Mouse (Mus musculus) kidney, adult 2 months (tissue): ENCODE measurements at regions not wholly inside any gene's neighbourhood (a gene's known extent, or its start where the extent isn't known, plus 50 kb on each side); places are given as distances from the start of the nearest gene placed in this dataset.
A peak's percentile ranks its signal among the peaks of the same experiment; 100 is the strongest.

Source experiments
- DNase-seq: peaks from one replicate; pipeline ENCODE4 v3.0.0; 2021
- H3K27ac ChIP-seq: fragments of 200-500 bp; 2 replicates; pipeline ENCODE4 v1.5.1; 2012; ENCODE audit warnings: low read depth, low read length, control low read depth, inconsistent platforms; ENCODE audit not compliant: insufficient read depth
- H3K27me3 ChIP-seq: fragments of 200-500 bp; replicated peaks from 2 replicates; pipeline ENCODE4 v1.6.1; 2012; ENCODE audit warnings: mild to moderate bottlenecking, moderate library complexity, low read length, inconsistent platforms; ENCODE audit not compliant: control insufficient read depth, insufficient read depth
- H3K36me3 ChIP-seq: fragments of 200-500 bp; 2 replicates; pipeline ENCODE4 v1.6.1; 2012; ENCODE audit warnings: mild to moderate bottlenecking, moderate library complexity, low read length, inconsistent platforms; ENCODE audit not compliant: control insufficient read depth, insufficient read depth
- H3K4me1 ChIP-seq: fragments of 200-500 bp; 2 replicates; pipeline ENCODE4 v1.6.1; 2011; ENCODE audit warnings: low read length; ENCODE audit not compliant: control insufficient read depth, insufficient read depth
- H3K4me3 ChIP-seq: fragments of 200-500 bp; 2 replicates; pipeline ENCODE4 v1.5.1; 2011; ENCODE audit warnings: mild to moderate bottlenecking, low read depth, low read length, control low read depth; ENCODE audit not compliant: insufficient read depth
- CTCF ChIP-seq: fragments of 200-500 bp; conservative IDR thresholded peaks from 2 replicates; pipeline ENCODE4 v1.5.1; 2011; ENCODE audit warnings: low read depth, mild to moderate bottlenecking, control low read depth, low read length, moderate library complexity, mixed read lengths; ENCODE audit not compliant: insufficient read depth, insufficient read length
- POLR2A ChIP-seq: fragments of 200-500 bp; IDR thresholded peaks from one replicate; pipeline ENCODE4 v1.6.1; 2011; ENCODE audit warnings: low read depth, low read length, control low read depth
- WGBS: fragments of 180-500 bp; shearing (Covaris S2); methylation state at CpG from one replicate; pipeline ENCODE4 v1.1.7; 2018; 5-methylcytosine and 5-hydroxymethylcytosine counted together

GRCm38 (mm10) chrX:12472296-12472695, 115.3 kb upstream of the Atp6ap2 start:
- Histone ChIP-seq H3K27me3 (no peaks in the 10 kb centered on the region), H3K27ac (no peak overlapping the region), H3K4me3 (no peak overlapping the region), H3K36me3 (no peaks in the 10 kb centered on the region), H3K4me1 (no peaks in the 10 kb centered on the region)
- no peak for DNase-seq
- TF ChIP-seq CTCF (no peak), POLR2A (no peak)
- 81% methylated on average over 5 of the region's 5 CpGs for WGBS

GRCm38 (mm10) chrX:12479207-12479606, 108.4 kb upstream of the Atp6ap2 start:
- Histone ChIP-seq H3K4me3 (no peak overlapping the region), H3K27ac (no peak overlapping the region), H3K4me1 (no peaks in the 10 kb centered on the region), H3K36me3 (no peaks in the 10 kb centered on the region), H3K27me3 (no peaks in the 10 kb centered on the region)
- WGBS, result 79% methylated on average over 6 of the region's 6 CpGs
- DNase-seq, result no peak
- TF ChIP-seq CTCF (no peak), POLR2A (no peak)

GRCm38 (mm10) chrX:12490957-12491356, 96.6 kb upstream of the Atp6ap2 start:
- DNase-seq, result no peak
- Histone ChIP-seq H3K27me3 (no peaks in the 10 kb centered on the region), H3K27ac (no peak overlapping the region), H3K36me3 (no peaks in the 10 kb centered on the region), H3K4me3 (no peak overlapping the region), H3K4me1 (no peaks in the 10 kb centered on the region)
- TF ChIP-seq POLR2A, result no peak
- TF ChIP-seq CTCF, result no peak
- 63% methylated on average over 7 of the region's 7 CpGs for WGBS

- no peak for TF ChIP-seq POLR2A
- TF ChIP-seq CTCF, result no peak
- Histone ChIP-seq H3K4me1 (no peaks in the 10 kb centered on the region), H3K27ac (no peak overlapping the region), H3K27me3 (no peaks in the 10 kb centered on the region), H3K4me3 (no peak overlapping the region), H3K36me3 (no peaks in the 10 kb centered on the region)
- WGBS, result 61% methylated on average over 5 of the region's 5 CpGs
- peak; percentile 6 for DNase-seq
Measured at GRCm38 (mm10) chrX:12493216-12493615, 94.4 kb upstream of the Atp6ap2 start.

- no peak for DNase-seq
- WGBS, result 78% methylated on average over 3 of the region's 3 CpGs
- Histone ChIP-seq H3K36me3 (no peaks in the 10 kb centered on the region), H3K27ac (no peak overlapping the region), H3K4me3 (no peak overlapping the region), H3K27me3 (no peaks in the 10 kb centered on the region), H3K4me1 (no peaks in the 10 kb centered on the region)
- no peak for TF ChIP-seq CTCF
- TF ChIP-seq POLR2A, result no peak
Measured at GRCm38 (mm10) chrX:12493916-12494315, 93.7 kb upstream of the Atp6ap2 start.

GRCm38 (mm10) chrX:12494535-12494934, 93.1 kb upstream of the Atp6ap2 start:
- H3K4me3 ChIP-seq, result no peak overlapping the region
- H3K36me3 ChIP-seq, result no peaks in the 10 kb centered on the region
- no peak for DNase-seq
- H3K27me3 ChIP-seq, result no peaks in the 10 kb centered on the region
- WGBS, result 81% methylated on average over 6 of the region's 6 CpGs
- TF ChIP-seq CTCF (no peak), POLR2A (no peak)
- no peaks in the 10 kb centered on the region for H3K4me1 ChIP-seq
- H3K27ac ChIP-seq, result no peak overlapping the region

- H3K27me3 ChIP-seq, result no peaks in the 10 kb centered on the region
- WGBS, result 53% methylated on average over 3 of the region's 3 CpGs
- H3K4me3 ChIP-seq, result no peak overlapping the region
- no peak for TF ChIP-seq CTCF
- TF ChIP-seq POLR2A, result no peak
- DNase-seq, result peak; percentile 66
- peak overlapping the region; percentile 5; the same call in 1 of the 2 replicates for H3K27ac ChIP-seq
- H3K4me1 ChIP-seq, result no peaks in the 10 kb centered on the region
- no peaks in the 10 kb centered on the region for H3K36me3 ChIP-seq
Measured at GRCm38 (mm10) chrX:12500601-12501000, 87.0 kb upstream of the Atp6ap2 start.

- DNase-seq, result no peak
- no peak overlapping the region for H3K4me3 ChIP-seq
- no peaks in the 10 kb centered on the region for H3K36me3 ChIP-seq
- no peaks in the 10 kb centered on the region for H3K4me1 ChIP-seq
- no peak for TF ChIP-seq CTCF
- TF ChIP-seq POLR2A, result no peak
- no peak overlapping the region for H3K27ac ChIP-seq
- WGBS, result 90% methylated on average over 4 of the region's 4 CpGs
- no peaks in the 10 kb centered on the region for H3K27me3 ChIP-seq
Measured at GRCm38 (mm10) chrX:12502364-12502763, 85.2 kb upstream of the Atp6ap2 start.
